Mouse (Mus musculus) liver, embryonic 14.5 days (tissue): ENCODE measurements at regions not wholly inside any gene's neighbourhood (a gene's known extent, or its start where the extent isn't known, plus 50 kb on each side); places are given as distances from the start of the nearest gene placed in this dataset.

ENCODE experiments used
- CTCF ChIP-seq: IDR thresholded peaks from 2 replicates; pipeline ENCODE4 v1.5.1; 2016; ENCODE audit warnings: antibody characterized with exemption, low read depth, control low read depth
- EP300 ChIP-seq: IDR thresholded peaks from 2 replicates; pipeline ENCODE4 v1.6.1; 2016; ENCODE audit warnings: antibody characterized with exemption, low read depth

DNA sequence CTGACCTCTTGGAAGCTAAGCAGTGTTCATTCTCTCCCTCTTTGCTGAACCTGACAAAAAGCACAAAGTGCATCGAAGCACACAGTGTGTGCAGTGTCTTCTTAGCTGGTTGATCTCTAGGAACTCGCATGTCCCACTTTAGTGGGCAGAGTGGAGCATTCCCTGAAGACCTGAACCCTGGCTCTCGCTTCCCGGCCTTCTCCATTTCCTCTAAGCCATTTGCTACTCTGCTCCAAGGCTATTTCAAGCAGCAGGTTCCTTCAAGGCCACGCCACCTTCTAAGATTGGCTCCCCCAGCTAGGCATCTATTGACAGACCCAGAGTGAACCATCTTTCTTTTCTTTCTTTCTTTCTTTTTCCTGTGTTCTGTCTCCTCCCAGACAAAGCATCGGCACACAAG, 71.8 kb downstream of the Zfp36l1 start:
- no peak for TF ChIP-seq EP300
- no peak for TF ChIP-seq CTCF
